Comparison of ENCODE assay signal across 9 mouse cellular contexts in the genomic region with DNA sequence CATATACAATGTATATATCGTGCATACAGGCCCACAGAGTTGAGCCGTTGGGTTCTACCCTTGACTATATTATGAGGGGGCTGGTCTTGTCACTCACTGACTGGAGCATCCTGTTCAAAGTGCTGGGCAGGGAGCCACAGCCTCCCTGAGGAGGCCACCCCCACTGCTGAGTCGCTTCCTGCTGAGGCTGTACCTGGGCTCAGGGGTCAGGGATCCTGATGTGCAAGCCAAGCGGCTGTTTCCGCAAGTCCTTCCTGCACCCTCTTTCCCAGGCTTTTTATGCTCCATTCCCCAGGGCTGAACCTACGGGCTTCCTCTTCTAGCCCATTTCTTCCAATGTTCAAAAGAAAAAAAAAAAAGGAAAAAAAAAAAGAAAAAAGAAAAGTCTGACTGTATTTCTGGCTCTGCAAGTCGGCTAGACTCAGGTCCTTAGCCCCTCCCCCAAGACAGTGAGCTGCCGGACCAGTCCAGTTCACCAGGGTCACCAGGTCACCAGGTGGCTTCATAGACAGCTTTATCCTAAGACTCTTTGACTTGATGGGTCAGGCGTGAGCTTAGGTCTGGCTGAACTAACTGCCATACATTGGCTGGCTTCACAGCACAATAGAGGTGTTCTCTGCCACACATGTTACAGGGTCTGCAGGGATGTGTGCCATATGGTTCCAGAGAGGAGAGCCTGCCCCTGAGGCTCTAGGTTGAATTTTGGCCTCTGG.
DNase-seq lines count a peak whose midpoint lies in the region; ATAC-seq and TF ChIP-seq lines count a peak whose summit lies in the region.
"Had no signal": no experiment of that assay in that cellular context is flagged by ENCODE, and none has a peak within 500 bp of the region (broad histone marks: within the 10 kb centered on the region; RNA-seq: fewer than 3 reads in every experiment).

No protein-coding gene starts in this region.

- WGBS in kidney, postnatal 0 days, result 44% methylated on average over 9 of the region's 9 CpGs
- 45% methylated on average over 9 of the region's 9 CpGs for WGBS in liver, embryonic 12.5 days (ENCODE audit: insufficient replicate concordance)

- no peaks in the 10 kb centered on the region for H3K27me3 ChIP-seq in kidney, postnatal 0 days (ENCODE audit: insufficient read depth, low read length)
- peaks cover 43% of the 10 kb centered on the region for H3K27me3 ChIP-seq in liver, embryonic 12.5 days (replicated peaks)

- H3K9ac ChIP-seq in kidney, postnatal 0 days (ENCODE audit: low read depth, low read length), result no peak overlapping the region
- H3K9ac ChIP-seq in liver, embryonic 12.5 days, result no peak overlapping the region

- no peak for ATAC-seq in kidney, postnatal 0 days (replicated peaks; ENCODE audit: low FRiP score, low read depth)
- no peak for ATAC-seq in liver, embryonic 12.5 days

- no peak overlapping the region for H3K4me2 ChIP-seq in kidney, postnatal 0 days (ENCODE audit: low read length)
- no peak overlapping the region for H3K4me2 ChIP-seq in liver, embryonic 12.5 days

- H3K9me3 ChIP-seq in kidney, postnatal 0 days (replicated peaks; ENCODE audit: low read length), result no peaks in the 10 kb centered on the region
- H3K9me3 ChIP-seq in liver, embryonic 12.5 days (replicated peaks), result no peaks in the 10 kb centered on the region

- H3K4me3 ChIP-seq in kidney, postnatal 0 days (replicated peaks; ENCODE audit: low read depth, low read length), result no peak overlapping the region
- no peak overlapping the region for H3K4me3 ChIP-seq in liver, embryonic 12.5 days

- DNase-seq in adrenal gland, postnatal 10 days, result peak; percentile 69
- no peak for DNase-seq in adrenal gland, adult 18-20 months (ENCODE audit: low spot score in 2 of 2)
- DNase-seq in 3T3-L1 (ENCODE audit: low read depth, low spot score), result peak; percentile 79
- DNase-seq in heart, adult 18-20 months, result peak; percentile 52 to 87
- DNase-seq in kidney, postnatal 0 days (ENCODE audit: low spot score), result peak; percentile 67
- DNase-seq in right cerebral cortex, postnatal 4 days, result no peak
- DNase-seq in urinary bladder, postnatal 10 days (ENCODE audit: low spot score), result no peak
- DNase-seq: thymus, postnatal 4 days had no signal

- peak overlapping the region; percentile 72 for H3K27ac ChIP-seq in kidney, postnatal 0 days
- H3K27ac ChIP-seq in liver, embryonic 12.5 days, result no peak overlapping the region

- no peaks in the 10 kb centered on the region for H3K36me3 ChIP-seq in kidney, postnatal 0 days (ENCODE audit: insufficient read depth, low read length)
- no peaks in the 10 kb centered on the region for H3K36me3 ChIP-seq in liver, embryonic 12.5 days

- no peak for TF ChIP-seq CTCF in kidney, postnatal 0 days (IDR thresholded peaks at IDR 0.05; ENCODE audit: low read depth)

- H3K4me1 ChIP-seq in kidney, postnatal 0 days (replicated peaks; ENCODE audit: insufficient read depth, low read length), result peaks cover 36% of the 10 kb centered on the region
- peaks cover 44% of the 10 kb centered on the region for H3K4me1 ChIP-seq in liver, embryonic 12.5 days

Comparison
In these comparisons a context has a peak if more than half of its experiments do, and no peak if none do; other contexts are left out.
1. DNase-seq: peak in adrenal gland, postnatal 10 days (single experiment), 3T3-L1 (single experiment), heart, adult 18-20 months (2 of 2) and kidney, postnatal 0 days (single experiment); none in adrenal gland, adult 18-20 months (0 of 2), right cerebral cortex, postnatal 4 days (single experiment) and urinary bladder, postnatal 10 days (single experiment).